Mouse (Mus musculus) midbrain, embryonic 16.5 days (tissue): ENCODE data around the gene Hdac8. TPM values are rescaled to one million over a fixed set of nuclear protein-coding genes. Genes with fewer than 3 reads are reported as not detected.

Experiments
- ATAC-seq: fragments of 200-750 bp; cut with Nextera tagmentation; 2 replicates; pipeline ENCODE4 v1.8.0; 2017; ENCODE audit warnings: moderate TSS enrichment
- H3K27ac ChIP-seq: fragments of 300-500 bp; sonication (generic); 2 replicates; pipeline ENCODE4 v1.5.1; 2014; ENCODE audit warnings: mild to moderate bottlenecking, low read length, mixed read lengths
- H3K27me3 ChIP-seq: fragments of 300-500 bp; sonication (generic); 2 replicates; pipeline ENCODE4 v1.6.1; 2014; ENCODE audit warnings: low read depth, low read length, mixed read lengths; ENCODE audit not compliant: control insufficient read depth, insufficient read depth
- H3K36me3 ChIP-seq: fragments of 300-500 bp; sonication (generic); 2 replicates; pipeline ENCODE4 v1.6.1; 2014; ENCODE audit warnings: mild to moderate bottlenecking, low read length, moderate library complexity, mixed read lengths; ENCODE audit not compliant: control insufficient read depth, insufficient read depth
- H3K4me1 ChIP-seq: fragments of 300-500 bp; sonication (generic); 2 replicates; pipeline ENCODE4 v1.6.1; 2014; ENCODE audit warnings: mild to moderate bottlenecking, low read length, mixed read lengths; ENCODE audit not compliant: control insufficient read depth, insufficient read depth
- H3K4me2 ChIP-seq: fragments of 300-500 bp; sonication (generic); 2 replicates; pipeline ENCODE4 v1.6.1; 2014; ENCODE audit warnings: mild to moderate bottlenecking, low read length, mixed read lengths
- H3K4me3 ChIP-seq: fragments of 300-500 bp; sonication (generic); 2 replicates; pipeline ENCODE4 v1.5.1; 2014; ENCODE audit warnings: low read depth, mild to moderate bottlenecking, low read length, moderate library complexity, mixed read lengths
- H3K9ac ChIP-seq: fragments of 300-500 bp; sonication (generic); 2 replicates; pipeline ENCODE4 v1.6.1; 2014; ENCODE audit warnings: low read depth, low read length, mixed read lengths
- H3K9me3 ChIP-seq: fragments of 300-500 bp; sonication (generic); replicated peaks from 2 replicates; pipeline ENCODE4 v1.6.1; 2014; ENCODE audit warnings: mild to moderate bottlenecking, low read length, mixed read lengths; ENCODE audit not compliant: control insufficient read depth, poor library complexity, severe bottlenecking
- WGBS: fragments of 180-500 bp; shearing (Covaris S2); extraction: QIAGEN DNeasy Blood & Tissue Kit; methylation state at CpG from one replicate; pipeline ENCODE4 v1.1.7; 2014; 5-methylcytosine and 5-hydroxymethylcytosine counted together
- polyA plus RNA-seq: library from polyadenylated mRNA; unstranded; fragments of >200 nt; fragmentation: Nextera tagmentation; extraction: Ambion mirVana; gene quantifications from 2 replicates; pipeline ENCODE4 v1.2.1, GENCODE M21; 2015

Hdac8 gene
- 8.3 and 8.5 TPM in 2 replicates for polyA plus RNA-seq

- Histone ChIP-seq H3K4me3 (peak within 1 kb of the TSS; percentile 52), H3K27ac (peak within 1 kb of the TSS; percentile 69; the same call in 1 of the 2 replicates)
- 14% methylated on average over 20 of the region's 27 CpGs for WGBS
Observed at GRCm38 (mm10) chrX:102504644-102505481, at the start of gene Hdac8. Gene Hdac8, minus strand, starts transcription at chrX:102505359.

GRCm38 (mm10) chrX:102509205-102509604 lies 4.0 kb upstream of the Hdac8 start:
- H3K9ac ChIP-seq, result no peak overlapping the region
- H3K4me1 ChIP-seq, result 0 out of 2 replicates have a peak, but pooled peaks cover under 1% of the 10 kb centered on the region
- H3K27ac ChIP-seq, result no peak overlapping the region
- peaks cover 8% of the 10 kb centered on the region for H3K27me3 ChIP-seq
- no peak overlapping the region for H3K4me2 ChIP-seq
- WGBS, result 81% methylated on average over 4 of the region's 4 CpGs
- no peaks in the 10 kb centered on the region for H3K36me3 ChIP-seq
- H3K4me3 ChIP-seq, result no peak overlapping the region
- no peak for ATAC-seq
- H3K9me3 ChIP-seq, result no peaks in the 10 kb centered on the region

More at GRCm38 (mm10) chrX:102504644-102505481, at the start of gene Hdac8:
- Histone ChIP-seq H3K9ac (peak within 1 kb of the TSS; percentile 59), H3K4me1 (peaks cover 2% of the 10 kb centered on the region; the same call in 1 of the 2 replicates), H3K27me3 (peaks cover 8% of the 10 kb centered on the region), H3K36me3 (no peaks in the 10 kb centered on the region), H3K9me3 (no peaks in the 10 kb centered on the region), H3K4me2 (peak within 1 kb of the TSS; percentile 59)
- ATAC-seq, result peak; percentile 93

GRCm38 (mm10) chrX:102504179-102504578 lies 980 bp downstream of the Hdac8 start:
- WGBS, result 23% methylated on average over 10 of the region's 10 CpGs
- ATAC-seq, result peak; percentile 8; the same call in 1 of the 2 replicates
- no peaks in the 10 kb centered on the region for H3K36me3 ChIP-seq
- peak overlapping the region; percentile 59 for H3K4me2 ChIP-seq
- H3K9me3 ChIP-seq, result no peaks in the 10 kb centered on the region
- peaks cover 2% of the 10 kb centered on the region; the same call in 1 of the 2 replicates for H3K4me1 ChIP-seq
- H3K27ac ChIP-seq, result no peak overlapping the region
- peak overlapping the region; percentile 52 for H3K4me3 ChIP-seq
- H3K27me3 ChIP-seq, result peaks cover 8% of the 10 kb centered on the region
- peak overlapping the region; percentile 59 for H3K9ac ChIP-seq

GRCm38 (mm10) chrX:102493992-102494730 lies 11.0 kb downstream of the Hdac8 start:
- Histone ChIP-seq H3K9me3 (no peaks in the 10 kb centered on the region), H3K27me3 (no peaks in the 10 kb centered on the region), H3K4me1 (no peaks in the 10 kb centered on the region), H3K27ac (no peak overlapping the region), H3K9ac (no peak overlapping the region), H3K4me3 (no peak overlapping the region), H3K36me3 (no peaks in the 10 kb centered on the region), H3K4me2 (no peak overlapping the region)
- WGBS, result 66% methylated on average over 6 of the region's 6 CpGs
- ATAC-seq, result peak; percentile 67; the same call in 1 of the 2 replicates

- WGBS, result 84% methylated on average over 7 of the region's 7 CpGs
- Histone ChIP-seq H3K9ac (no peak overlapping the region), H3K36me3 (no peaks in the 10 kb centered on the region), H3K27ac (no peak overlapping the region), H3K9me3 (no peaks in the 10 kb centered on the region), H3K27me3 (no peaks in the 10 kb centered on the region; the same call in 1 of the 2 replicates), H3K4me2 (no peak overlapping the region), H3K4me1 (no peaks in the 10 kb centered on the region), H3K4me3 (no peak overlapping the region)
- no peak for ATAC-seq
Observed at GRCm38 (mm10) chrX:102485575-102485974, 19.6 kb downstream of the Hdac8 start.

GRCm38 (mm10) chrX:102479665-102480064 lies 25.5 kb downstream of the Hdac8 start:
- Histone ChIP-seq H3K4me2 (no peak overlapping the region), H3K4me3 (no peak overlapping the region), H3K9me3 (no peaks in the 10 kb centered on the region), H3K9ac (no peak overlapping the region), H3K27me3 (no peaks in the 10 kb centered on the region), H3K36me3 (no peaks in the 10 kb centered on the region), H3K4me1 (no peaks in the 10 kb centered on the region), H3K27ac (no peak overlapping the region)
- WGBS, result 88% methylated on average over 4 of the region's 4 CpGs
- ATAC-seq, result no peak

- H3K9me3 ChIP-seq, result no peaks in the 10 kb centered on the region
- ATAC-seq, result no peak
- no peaks in the 10 kb centered on the region for H3K4me1 ChIP-seq
- no peak overlapping the region for H3K4me3 ChIP-seq
- no peak overlapping the region for H3K4me2 ChIP-seq
- no peak overlapping the region for H3K9ac ChIP-seq
- no peaks in the 10 kb centered on the region for H3K36me3 ChIP-seq
- 27% methylated on average over 4 of the region's 4 CpGs for WGBS
- no peaks in the 10 kb centered on the region for H3K27me3 ChIP-seq
- no peak overlapping the region for H3K27ac ChIP-seq
Observed at GRCm38 (mm10) chrX:102478965-102479364, 26.2 kb downstream of the Hdac8 start.

GRCm38 (mm10) chrX:102478481-102478880 lies 26.7 kb downstream of the Hdac8 start:
- Histone ChIP-seq H3K4me3 (no peak overlapping the region), H3K27me3 (no peaks in the 10 kb centered on the region), H3K4me1 (no peaks in the 10 kb centered on the region), H3K4me2 (no peak overlapping the region), H3K27ac (no peak overlapping the region), H3K9me3 (no peaks in the 10 kb centered on the region), H3K9ac (no peak overlapping the region), H3K36me3 (no peaks in the 10 kb centered on the region)
- 90% methylated on average over 3 of the region's 3 CpGs for WGBS
- no peak for ATAC-seq
